Mouse (Mus musculus) liver, embryonic 12.5 days (tissue): ENCODE results near the gene Keap1. TPM values are rescaled to one million over a fixed set of nuclear protein-coding genes. Genes with fewer than 3 reads are reported as not detected.

Experiments
- ATAC-seq: fragments of 200-750 bp; cut with Nextera tagmentation; 2 replicates; pipeline ENCODE4 v1.8.0; 2017; ENCODE audit warnings: moderate number of reproducible peaks, mild to moderate bottlenecking, moderate library complexity
- H3K27ac ChIP-seq: fragments of 300-500 bp; sonication (generic); 2 replicates; pipeline ENCODE4 v1.5.1; 2016; ENCODE audit warnings: mild to moderate bottlenecking
- H3K27me3 ChIP-seq: fragments of 300-500 bp; sonication (generic); replicated peaks from 2 replicates; pipeline ENCODE4 v1.6.1; 2016; ENCODE audit warnings: mild to moderate bottlenecking, moderate library complexity
- H3K36me3 ChIP-seq: fragments of 300-500 bp; sonication (generic); 2 replicates; pipeline ENCODE4 v1.6.1; 2016; ENCODE audit warnings: mild to moderate bottlenecking, moderate library complexity
- H3K4me1 ChIP-seq: fragments of 300-500 bp; sonication (generic); 2 replicates; pipeline ENCODE4 v1.6.1; 2016
- H3K4me2 ChIP-seq: fragments of 300-500 bp; sonication (generic); 2 replicates; pipeline ENCODE4 v1.6.1; 2016; ENCODE audit warnings: mild to moderate bottlenecking, moderate library complexity
- H3K4me3 ChIP-seq: fragments of 300-500 bp; sonication (generic); 2 replicates; pipeline ENCODE4 v1.5.1; 2016; ENCODE audit warnings: mild to moderate bottlenecking, moderate library complexity
- H3K9ac ChIP-seq: fragments of 300-500 bp; sonication (generic); 2 replicates; pipeline ENCODE4 v1.6.1; 2016; ENCODE audit warnings: mild to moderate bottlenecking, moderate library complexity
- H3K9me3 ChIP-seq: fragments of 300-500 bp; sonication (generic); replicated peaks from 2 replicates; pipeline ENCODE4 v1.6.1; 2016; ENCODE audit warnings: mild to moderate bottlenecking, moderate library complexity
- WGBS: fragments of 180-500 bp; shearing (Covaris S2); methylation state at CpG from one replicate; pipeline ENCODE4 v1.1.7; 2016; ENCODE audit not compliant: insufficient replicate concordance; 5-methylcytosine and 5-hydroxymethylcytosine counted together
- polyA plus RNA-seq: library from polyadenylated mRNA; unstranded; fragments of >200 nt; fragmentation: Nextera tagmentation; extraction: Ambion mirVana; gene quantifications from 2 replicates; pipeline ENCODE4 v1.2.1, GENCODE M21; 2016

The Keap1 gene
- polyA plus RNA-seq, 1 experiment from 2014 or later = 41.6 TPM

DNA sequence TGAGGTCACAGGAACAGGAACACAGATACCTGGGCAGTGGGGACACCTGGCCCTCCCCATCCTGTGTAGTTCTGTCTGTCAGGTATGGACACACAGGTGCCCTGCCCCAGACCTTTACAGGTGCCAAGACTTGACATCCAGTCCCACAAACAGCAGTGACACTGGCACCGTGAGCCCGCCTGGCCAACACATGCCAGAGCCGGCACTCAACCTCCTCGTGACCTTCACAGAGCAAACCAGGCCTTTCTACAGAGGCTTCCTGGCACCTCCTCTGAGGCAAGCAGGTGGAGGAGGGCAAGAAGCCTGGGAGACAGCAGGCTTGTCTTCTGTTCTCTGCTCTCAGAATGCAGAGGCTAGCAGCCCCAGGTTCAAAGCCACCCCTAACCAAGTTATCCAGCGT lies 53.7 kb downstream of the Keap1 start:
- Histone ChIP-seq H3K4me3 (no peak overlapping the region), H3K4me2 (no peak overlapping the region), H3K4me1 (peaks cover 58% of the 10 kb centered on the region), H3K9me3 (no peaks in the 10 kb centered on the region), H3K36me3 (no peaks in the 10 kb centered on the region), H3K9ac (no peak overlapping the region), H3K27me3 (no peaks in the 10 kb centered on the region), H3K27ac (no peak overlapping the region)
- no peak for ATAC-seq
- WGBS = 90% methylated on average over 5 of the region's 5 CpGs

DNA sequence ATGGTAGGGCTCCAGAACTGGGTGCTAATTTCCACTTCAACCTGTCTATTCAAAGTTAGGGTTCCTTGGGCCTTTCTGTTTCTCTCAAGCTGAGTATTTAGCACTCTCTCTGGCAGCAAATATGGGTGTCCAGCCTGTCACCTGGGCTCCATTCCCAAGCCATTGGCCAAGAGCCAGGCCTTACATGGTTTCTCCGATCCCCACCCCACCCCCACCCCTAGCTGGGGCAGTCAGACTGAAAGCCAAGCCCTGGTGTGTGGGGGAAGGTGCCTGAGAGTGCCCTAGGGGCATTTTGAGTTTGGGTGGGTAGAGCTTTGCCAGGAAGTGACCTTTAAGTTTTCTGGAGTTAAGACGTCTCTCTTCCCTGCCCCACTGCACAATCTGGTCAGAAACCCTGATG lies 54.4 kb downstream of the Keap1 start:
- H3K4me2 ChIP-seq = peak overlapping the region; percentile 82
- H3K36me3 ChIP-seq = no peaks in the 10 kb centered on the region
- no peak overlapping the region for H3K4me3 ChIP-seq
- no peak for ATAC-seq
- H3K9me3 ChIP-seq = no peaks in the 10 kb centered on the region
- 51% methylated on average over 2 of the region's 2 CpGs for WGBS
- no peak overlapping the region for H3K27ac ChIP-seq
- no peak overlapping the region for H3K9ac ChIP-seq
- peaks cover 58% of the 10 kb centered on the region for H3K4me1 ChIP-seq
- H3K27me3 ChIP-seq = 0 out of 2 replicates have a peak, but pooled peaks cover 2% of the 10 kb centered on the region

DNA sequence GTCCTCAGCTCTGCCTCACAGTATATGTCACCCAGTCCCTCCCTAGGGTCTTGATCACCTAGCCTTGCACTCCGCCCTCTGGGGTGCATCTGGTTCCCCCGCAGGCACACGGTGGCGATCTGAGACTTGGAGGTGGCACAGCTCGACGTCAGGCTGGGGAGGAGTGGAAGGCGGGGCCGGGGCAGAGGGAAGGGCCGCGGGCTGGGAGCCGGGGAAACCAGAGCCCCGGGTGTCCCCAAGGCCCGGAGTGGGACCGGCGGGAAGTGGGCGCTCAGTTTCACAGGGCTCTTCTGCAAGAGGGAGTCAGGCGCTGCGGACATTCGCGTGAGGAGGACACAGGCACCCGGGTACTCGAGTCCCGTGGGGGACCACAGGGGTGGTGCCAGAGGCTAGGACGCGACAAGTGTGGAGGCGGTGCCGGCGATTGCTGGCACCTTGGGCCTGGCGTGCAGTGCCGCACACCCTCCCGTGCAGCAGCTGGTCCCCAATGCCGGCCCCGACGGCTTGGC lies 55.2 kb downstream of the Keap1 start:
- Histone ChIP-seq H3K27me3 (0 out of 2 replicates have a peak, but pooled peaks cover 2% of the 10 kb centered on the region), H3K9ac (peak overlapping the region; percentile 63), H3K9me3 (no peaks in the 10 kb centered on the region), H3K36me3 (no peaks in the 10 kb centered on the region), H3K4me1 (peaks cover 58% of the 10 kb centered on the region), H3K4me2 (peak overlapping the region; percentile 82), H3K27ac (no peak overlapping the region), H3K4me3 (peak overlapping the region; percentile 58)
- 9% methylated on average over 34 of the region's 34 CpGs for WGBS
- ATAC-seq = peak; percentile 67

GRCm38 (mm10) chr9:21183421-21183820 lies 55.7 kb downstream of the Keap1 start:
- Histone ChIP-seq H3K36me3 (no peaks in the 10 kb centered on the region), H3K4me2 (peak overlapping the region; percentile 82), H3K4me1 (peaks cover 58% of the 10 kb centered on the region), H3K27me3 (0 out of 2 replicates have a peak, but pooled peaks cover 2% of the 10 kb centered on the region), H3K9ac (peak overlapping the region; percentile 63; the same call in 1 of the 2 replicates), H3K27ac (peak overlapping the region; percentile 49), H3K9me3 (no peaks in the 10 kb centered on the region), H3K4me3 (peak overlapping the region; percentile 58)
- WGBS = 27% methylated on average over 6 of the region's 6 CpGs
- no peak for ATAC-seq

DNA sequence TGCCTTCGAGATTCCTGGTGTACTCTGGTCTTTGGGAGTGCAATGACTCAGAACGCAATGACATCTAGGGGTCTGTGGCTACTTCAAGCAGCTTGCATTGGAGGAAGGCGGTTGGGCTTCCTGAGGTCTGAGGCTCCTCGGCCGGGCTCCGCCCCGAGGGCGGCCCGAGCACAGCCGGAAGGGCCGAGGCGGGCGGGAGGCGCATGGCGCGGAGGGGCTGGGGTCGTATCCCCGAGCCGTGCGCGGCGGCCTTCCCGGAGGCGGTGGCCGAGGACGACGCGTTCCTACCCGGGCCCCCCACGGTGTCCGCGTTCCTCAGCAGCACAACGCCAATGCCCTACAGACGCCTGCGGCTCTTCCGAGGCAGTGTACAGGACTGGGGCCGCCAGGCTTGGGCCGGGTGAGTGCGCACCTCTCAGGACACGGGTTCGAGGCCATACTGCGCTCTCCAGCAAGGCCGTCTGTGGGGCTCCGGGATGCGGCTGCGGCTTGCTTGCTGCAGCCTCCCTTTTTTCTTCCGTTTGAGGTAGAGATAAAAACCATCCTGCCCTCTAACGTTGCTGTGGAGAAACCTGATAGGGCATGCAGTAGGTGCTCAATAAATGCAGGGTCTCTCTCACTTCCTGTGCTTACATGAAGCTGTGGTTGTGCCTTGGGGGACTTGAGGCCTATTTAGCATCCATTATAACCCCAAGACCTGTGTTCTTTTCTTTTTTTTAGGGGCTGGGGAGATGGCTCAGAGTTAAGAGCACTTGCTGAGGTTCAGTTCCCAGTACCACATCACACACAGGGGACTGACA lies 57.5 kb downstream of the Keap1 start:
- peak overlapping the region; percentile 74 for H3K9ac ChIP-seq
- H3K4me2 ChIP-seq = peak overlapping the region; percentile 87
- H3K9me3 ChIP-seq = no peaks in the 10 kb centered on the region
- 0 out of 2 replicates have a peak, but pooled peaks have one; percentile 26 for ATAC-seq
- H3K4me1 ChIP-seq = peaks cover 58% of the 10 kb centered on the region
- H3K27me3 ChIP-seq = 0 out of 2 replicates have a peak, but pooled peaks cover 2% of the 10 kb centered on the region
- whole genome bisulfite sequencing = 2% methylated on average over 48 of the region's 48 CpGs
- peak overlapping the region; percentile 79 for H3K27ac ChIP-seq
- no peaks in the 10 kb centered on the region for H3K36me3 ChIP-seq
- H3K4me3 ChIP-seq = peak overlapping the region; percentile 66

- Histone ChIP-seq H3K27ac (0 out of 2 replicates have a peak overlapping the region, but pooled peaks have one; percentile 11), H3K36me3 (no peaks in the 10 kb centered on the region), H3K9me3 (no peaks in the 10 kb centered on the region), H3K4me3 (no peak overlapping the region; the same call in 1 of the 2 replicates), H3K9ac (no peak overlapping the region), H3K27me3 (0 out of 2 replicates have a peak, but pooled peaks cover 2% of the 10 kb centered on the region), H3K4me1 (peaks cover 51% of the 10 kb centered on the region), H3K4me2 (peak overlapping the region; percentile 87)
- ATAC-seq = no peak
- WGBS = 40% methylated on average over 1 of the region's 1 CpGs
These were observed 58.3 kb downstream of the Keap1 start for GRCm38 (mm10) chr9:21180841-21181240.

DNA sequence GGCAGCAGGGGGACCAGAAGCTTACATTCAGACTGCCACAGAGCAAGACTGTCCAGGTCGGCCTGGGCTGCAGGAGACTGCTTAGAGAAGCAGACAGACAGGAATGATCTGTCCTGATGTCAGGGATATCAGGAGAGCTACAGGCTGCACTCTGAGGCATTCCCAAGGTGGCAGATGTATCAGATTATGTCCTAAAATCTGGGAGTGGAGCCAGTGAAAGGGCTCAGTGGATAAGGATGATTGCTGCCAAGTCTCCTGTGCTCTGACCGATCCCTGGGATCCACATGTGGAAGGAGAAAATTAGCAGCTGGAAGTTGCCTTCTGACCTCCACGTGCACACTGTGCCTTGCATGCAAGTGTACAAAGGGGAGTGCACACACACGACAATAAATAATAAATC lies 58.8 kb downstream of the Keap1 start:
- Histone ChIP-seq H3K9me3 (no peaks in the 10 kb centered on the region), H3K9ac (no peak overlapping the region), H3K4me2 (no peak overlapping the region), H3K27ac (no peak overlapping the region), H3K36me3 (no peaks in the 10 kb centered on the region), H3K4me1 (peaks cover 47% of the 10 kb centered on the region), H3K4me3 (no peak overlapping the region), H3K27me3 (0 out of 2 replicates have a peak, but pooled peaks cover 2% of the 10 kb centered on the region)
- WGBS = 69% methylated on average over 4 of the region's 4 CpGs
- no peak for ATAC-seq

Other genes starting within 250 kb of the Keap1 start
- gene Mrpl4, start 236.6 kb downstream of the Keap1 start, polyA plus RNA-seq = 89.3 and 91.4 TPM in 2 replicates
- 9.9 TPM in 2 replicates for gene Icam1, start 223.4 kb downstream of the Keap1 start, polyA plus RNA-seq
- 231 and 238 TPM in 2 replicates for gene Icam4, start 210.0 kb downstream of the Keap1 start, polyA plus RNA-seq
- 0.42 and 0.45 TPM in 2 replicates for gene Icam5, start 207.3 kb downstream of the Keap1 start, polyA plus RNA-seq
- gene Zglp1, start 172.3 kb downstream of the Keap1 start, polyA plus RNA-seq = 0.62 TPM in 1 of 2 replicates, not detected in the other
- gene Gm49373, start 166.3 kb downstream of the Keap1 start, polyA plus RNA-seq = 0.77 and 0.98 TPM in 2 replicates
- 48.7 and 49.6 TPM in 2 replicates for gene Fdx1l, start 165.7 kb downstream of the Keap1 start, polyA plus RNA-seq
- 1.2 and 2.1 TPM in 2 replicates for gene Gm38431, start 147.4 kb downstream of the Keap1 start, polyA plus RNA-seq
- gene Raver1, start 147.4 kb downstream of the Keap1 start, polyA plus RNA-seq = 39.8 and 43.8 TPM in 2 replicates
- 8.5 and 10.4 TPM in 2 replicates for gene Tyk2, start 108.1 kb downstream of the Keap1 start, polyA plus RNA-seq
- 221 and 228 TPM in 2 replicates for gene Cdc37, start 89.4 kb downstream of the Keap1 start, polyA plus RNA-seq
- gene Pde4a, start 73.6 kb downstream of the Keap1 start, polyA plus RNA-seq = 2.6 and 2.9 TPM in 2 replicates
- 0.10 and 0.12 TPM in 2 replicates for gene S1pr5, start 9.1 kb upstream of the Keap1 start, polyA plus RNA-seq
- gene Atg4d, start 25.9 kb upstream of the Keap1 start, polyA plus RNA-seq = 85.7 and 85.9 TPM in 2 replicates
- gene Kri1, start 48.6 kb upstream of the Keap1 start, polyA plus RNA-seq = 14.5 and 15.5 TPM in 2 replicates
- 87.4 and 88.6 TPM in 2 replicates for gene Cdkn2d, start 52.0 kb upstream of the Keap1 start, polyA plus RNA-seq
- 0.10 and 0.25 TPM in 2 replicates for gene Ap1m2, start 73.0 kb upstream of the Keap1 start, polyA plus RNA-seq
- gene Slc44a2, start 81.3 kb upstream of the Keap1 start, polyA plus RNA-seq = 29.2 and 32.5 TPM in 2 replicates
- 84.1 and 85.3 TPM in 2 replicates for gene Ilf3, start 128.5 kb upstream of the Keap1 start, polyA plus RNA-seq
- gene Qtrt1, start 172.5 kb upstream of the Keap1 start, polyA plus RNA-seq = 31.2 and 32.7 TPM in 2 replicates
- gene Dnm2, start 185.5 kb upstream of the Keap1 start, polyA plus RNA-seq = 72.2 and 75.5 TPM in 2 replicates